Mouse (Mus musculus) duodenum, adult 2 months (tissue): ENCODE results near the gene Atad2b. TPM values are rescaled to one million over a fixed set of nuclear protein-coding genes. Genes with fewer than 3 reads are reported as not detected.

Experiments
- polyA plus RNA-seq: library from polyadenylated mRNA; depleted of rRNA; stranded (reverse); fragments of >200 nt; gene quantifications from 2 replicates; pipeline ENCODE4 v1.2.3, GENCODE M21; 2012; ENCODE audit warnings: low replicate concordance; rRNA removed

The Atad2b gene
- 10.2 TPM in 2 replicates for polyA plus RNA-seq

DNA sequence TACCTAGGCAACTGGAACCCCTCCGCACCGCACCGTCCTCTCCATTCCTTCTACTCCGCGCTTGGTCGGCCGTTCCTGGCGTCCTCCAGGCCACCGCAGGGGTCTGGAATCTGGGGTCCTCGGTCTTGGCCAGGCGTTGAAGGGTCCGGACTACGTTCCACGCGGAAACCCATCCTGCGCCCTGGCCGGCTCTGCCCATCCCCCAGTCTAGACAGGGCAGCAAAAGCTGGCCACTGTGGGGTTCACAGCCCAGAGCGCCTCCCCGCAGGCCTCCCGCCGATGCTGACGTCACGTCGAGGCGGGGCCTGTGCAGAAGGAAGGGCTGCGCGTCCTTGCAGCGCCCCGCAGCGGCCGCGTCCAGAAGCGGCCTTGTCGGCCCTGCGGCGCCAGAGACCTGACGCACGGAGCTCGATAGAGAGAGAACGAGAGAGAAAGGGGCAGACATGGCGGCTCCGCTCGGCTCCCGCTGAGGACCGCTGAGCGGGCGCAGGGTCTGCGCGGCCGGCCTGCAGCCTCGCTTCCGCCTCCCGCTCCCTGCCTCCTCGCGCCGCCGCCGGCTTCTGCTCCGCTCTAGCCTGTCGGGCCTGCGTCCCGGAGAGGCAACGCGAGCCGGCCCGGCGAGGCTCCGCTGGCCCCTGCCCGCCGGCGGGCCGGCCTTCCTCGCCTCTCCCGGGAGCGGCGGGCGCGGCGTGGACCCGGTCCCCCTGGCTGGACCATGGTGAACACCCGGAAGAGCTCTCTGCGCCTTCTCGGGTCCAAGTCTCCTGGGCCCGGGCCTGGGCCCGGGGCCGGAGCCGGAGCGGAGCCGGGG is at the start of gene Atad2b:
Gene Atad2b (plus strand): TSS at position 360 of the 811 bp plus-strand sequence.

DNA sequence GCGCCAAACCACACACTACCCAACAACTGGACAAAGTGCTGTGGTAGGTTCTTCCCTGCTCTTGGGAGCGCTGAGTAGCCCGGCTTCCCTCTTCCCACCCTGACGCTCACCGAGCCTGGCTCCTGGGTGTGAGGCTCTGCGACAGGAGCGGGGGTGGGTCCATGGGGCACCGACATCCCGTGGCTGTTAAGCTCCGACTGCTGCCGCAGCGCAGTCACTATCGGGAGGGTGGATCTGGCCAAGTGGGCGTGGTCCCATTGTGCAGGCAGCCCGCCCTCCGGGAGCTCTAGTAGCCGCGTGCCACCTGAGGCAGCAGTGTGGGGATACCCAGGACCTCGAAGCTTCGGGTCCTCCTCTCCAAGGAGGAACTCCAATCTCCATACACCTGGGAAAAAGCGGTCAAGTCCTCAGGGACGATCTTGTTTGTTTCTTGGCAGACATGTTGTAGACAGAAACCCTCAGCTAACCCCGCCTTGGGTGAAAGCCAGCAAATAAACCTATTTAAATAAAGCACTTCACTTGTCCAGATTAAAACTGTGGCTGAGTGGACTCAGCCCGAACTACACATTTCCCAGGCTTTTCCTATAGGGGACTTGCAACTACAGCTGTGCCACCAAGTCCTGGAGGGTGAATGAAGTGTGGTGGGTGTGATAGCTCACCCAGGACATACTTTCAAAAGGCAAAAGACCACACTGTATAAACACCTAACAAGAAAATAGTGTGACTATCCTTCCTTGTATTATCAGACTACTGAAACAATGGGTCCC is 42.8 kb upstream of the Atad2b start, which contains the start of gene Mfsd2b:
Gene Mfsd2b (minus strand): TSS at position 199 of the 767 bp plus-strand sequence.

DNA sequence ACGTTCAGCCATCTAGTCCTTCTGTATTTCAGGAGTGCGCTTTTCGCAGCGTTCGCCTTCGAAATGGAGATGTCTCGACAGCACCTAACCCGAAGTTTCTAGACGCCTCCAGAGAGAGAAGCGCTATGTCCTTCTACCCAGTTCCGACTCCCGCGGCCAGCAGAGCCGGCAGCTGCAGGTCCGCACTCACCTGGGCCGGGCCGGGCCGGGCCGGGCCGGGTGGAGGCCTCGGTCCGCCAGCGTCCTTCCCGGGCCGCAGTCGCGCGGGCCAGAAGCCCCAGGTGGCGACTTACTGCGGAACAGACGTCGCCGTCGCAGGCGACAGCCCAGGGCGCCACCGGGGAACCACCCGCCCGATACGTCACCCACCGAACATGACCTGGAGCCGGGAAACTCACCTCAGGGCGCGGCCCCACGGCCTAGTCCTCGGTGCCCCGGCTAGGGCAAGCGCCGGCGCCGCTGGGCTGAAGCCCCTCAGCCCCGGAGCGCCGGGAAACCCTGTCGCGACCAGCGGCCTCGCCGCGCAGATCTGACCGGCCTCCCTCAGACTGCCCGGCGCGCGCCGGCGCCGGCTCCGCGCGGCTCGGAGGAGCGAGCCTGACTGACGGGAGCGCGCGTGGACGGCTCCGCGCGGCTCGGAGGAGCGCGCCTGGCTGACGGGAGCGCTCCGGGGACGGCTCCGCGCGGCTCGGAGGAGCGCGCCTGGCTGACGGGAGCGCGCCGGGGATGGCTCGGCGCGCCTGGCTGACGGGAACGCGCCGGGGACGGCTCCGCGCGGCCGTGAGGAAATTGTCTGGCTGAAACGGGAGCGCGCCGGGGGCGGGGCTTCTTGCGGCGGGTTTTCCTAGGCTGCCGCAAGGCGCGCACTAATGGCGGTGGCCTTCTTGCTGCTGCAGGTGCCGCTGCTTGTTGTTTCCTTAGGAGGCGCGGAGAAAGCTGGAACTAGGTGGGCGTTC is 9.9 kb upstream of the Atad2b start, which contains the start of gene Ubxn2a:
Gene Ubxn2a (minus strand): TSS at position 755 of the 956 bp plus-strand sequence.

Other genes with a start within 250 kb of the Atad2b start
- 0.06 TPM in 1 of 2 replicates, not detected in the other for gene Fam228a, start 178.9 kb upstream of the Atad2b start, polyA plus RNA-seq
- not detected in 2 replicates for gene Pfn4, start 148.3 kb upstream of the Atad2b start, polyA plus RNA-seq
- not detected in 2 replicates for gene Fam228b, start 148.1 kb upstream of the Atad2b start, polyA plus RNA-seq
- gene Sf3b6, start 99.8 kb upstream of the Atad2b start, polyA plus RNA-seq: 12.8 and 24.0 TPM in 2 replicates
- 1.8 and 2.0 TPM in 2 replicates for gene Fkbp1b, start 75.8 kb upstream of the Atad2b start, polyA plus RNA-seq
- gene Wdcp, start 74.0 kb upstream of the Atad2b start, polyA plus RNA-seq: 1.0 and 1.3 TPM in 2 replicates
- gene Mfsd2b, start 43.0 kb upstream of the Atad2b start, polyA plus RNA-seq: 1.4 and 2.1 TPM in 2 replicates
- 5.5 and 7.4 TPM in 2 replicates for gene Ubxn2a, start 9.6 kb upstream of the Atad2b start, polyA plus RNA-seq